Mouse (Mus musculus) ovary, adult 18-20 months (tissue): Measurements from ENCODE around the gene Tsks.

Source experiments
- DNase-seq: peaks from one replicate; pipeline ENCODE4 v3.0.0; 2022; ENCODE audit warnings: low spot score, mixed read lengths

Gene Tsks

GRCm38 (mm10) chr7:44942904-44943303 lies at the start of gene Tsks:
Gene Tsks, plus strand, starts transcription at chr7:44943204.
- no peak for DNase-seq

DNA sequence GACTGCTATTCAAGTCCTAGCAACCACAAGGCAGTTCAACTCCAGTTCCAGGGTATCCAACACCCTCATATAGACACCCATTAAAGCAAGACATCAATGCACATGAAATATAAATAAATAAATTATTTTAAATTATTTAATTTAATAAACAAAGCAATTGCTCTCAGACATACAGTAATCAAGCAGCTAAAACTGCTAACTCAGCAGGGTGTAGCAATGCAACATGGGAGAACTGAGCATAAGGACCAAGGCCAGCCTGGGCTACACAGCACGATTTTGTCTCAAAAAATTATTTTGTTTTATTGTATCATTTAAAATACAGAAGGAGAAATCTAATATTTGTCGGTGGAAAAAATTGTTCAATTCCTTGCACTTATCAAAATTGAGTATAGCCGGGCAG lies 48.8 kb upstream of the Tsks start:
- DNase-seq, result no peak

DNA sequence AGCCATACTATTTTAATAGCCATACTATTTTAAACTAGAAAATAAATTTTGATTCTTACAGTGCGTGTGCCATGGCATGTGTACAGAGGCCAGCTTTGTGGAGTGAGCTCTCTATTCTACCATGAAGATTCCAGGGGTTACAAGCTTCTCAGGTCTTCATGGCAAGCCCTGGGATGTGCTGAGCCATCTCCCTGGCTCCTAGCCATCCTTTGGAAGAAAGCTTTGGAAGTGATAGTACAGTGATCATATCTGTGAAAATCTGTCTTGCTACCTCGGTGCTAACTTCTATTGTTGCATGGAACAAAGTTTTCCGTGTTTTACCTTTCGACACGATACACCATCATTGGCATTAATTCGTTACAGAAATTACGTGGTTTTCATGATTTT lies 47.8 kb upstream of the Tsks start:
- DNase-seq, result no peak

DNA sequence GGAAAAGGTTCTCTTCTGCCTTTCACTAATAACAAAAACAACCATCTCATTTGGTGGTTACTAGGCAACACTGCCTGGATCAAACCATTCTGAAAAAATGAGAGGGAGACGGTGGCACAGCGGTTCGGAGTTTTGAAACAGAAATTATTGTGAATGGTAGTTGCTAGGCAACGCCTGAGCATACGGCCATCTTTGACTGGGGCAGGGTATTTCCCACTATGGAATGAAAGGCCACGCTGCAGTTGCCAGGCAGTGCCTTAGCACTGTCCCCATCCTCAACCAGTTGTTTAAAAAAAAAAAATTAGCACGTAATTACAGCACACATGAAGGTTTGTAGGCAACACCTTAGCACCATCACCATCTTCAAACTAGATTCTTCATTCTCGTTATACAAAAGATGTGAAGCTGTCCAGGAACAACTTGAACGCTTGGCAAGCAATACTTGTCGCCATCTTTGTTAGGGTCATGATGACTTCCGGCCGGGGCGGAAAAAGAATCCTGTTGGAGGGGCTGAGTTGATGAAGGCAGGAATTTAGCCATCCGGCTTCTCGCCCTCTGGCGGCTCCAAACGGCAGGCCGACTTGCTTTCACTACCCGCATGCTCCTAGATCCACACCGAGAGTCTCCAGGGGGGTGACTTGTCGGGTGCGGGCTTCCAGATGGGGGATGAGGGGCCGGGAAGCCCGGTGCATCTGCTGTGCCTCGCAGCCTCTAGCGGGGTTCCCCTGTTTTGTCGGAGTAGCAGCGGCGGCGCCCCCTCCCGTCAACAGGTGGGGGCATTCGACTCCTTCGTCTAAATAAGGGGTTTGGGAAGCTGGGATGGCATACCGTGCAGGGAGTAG lies 47.2 kb upstream of the Tsks start, which contains the start of gene Fuz:
Fuz (plus strand) TSS at position 487 of the 842 bp plus-strand sequence.
- DNase-seq, result peak; percentile 90

- no peak for DNase-seq
Measured at GRCm38 (mm10) chr7:44896499-44896898, 46.5 kb upstream of the Tsks start.

GRCm38 (mm10) chr7:44898607-44899006 lies 44.4 kb upstream of the Tsks start:
- DNase-seq, result peak; percentile 43

DNA sequence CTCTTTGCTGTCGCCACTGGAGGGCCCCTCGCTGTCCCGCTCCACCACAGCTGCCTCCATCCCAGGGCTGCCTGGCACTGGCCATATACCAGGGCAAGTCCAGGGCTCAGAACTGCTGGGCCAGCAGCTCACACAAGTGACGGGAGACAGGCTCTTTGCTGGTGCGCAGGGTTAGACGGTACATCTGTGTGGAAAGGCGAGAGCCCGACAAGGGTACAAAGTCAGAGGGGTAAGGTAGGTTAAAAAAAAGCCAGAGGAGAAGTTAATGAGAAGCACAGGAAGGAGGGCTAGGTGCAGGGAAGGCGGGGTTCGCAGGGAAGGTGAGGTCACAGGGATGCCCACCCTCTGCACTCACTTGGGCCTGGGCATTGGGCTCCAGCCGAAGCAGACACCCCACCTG lies 42.4 kb upstream of the Tsks start:
- DNase-seq, result no peak

DNA sequence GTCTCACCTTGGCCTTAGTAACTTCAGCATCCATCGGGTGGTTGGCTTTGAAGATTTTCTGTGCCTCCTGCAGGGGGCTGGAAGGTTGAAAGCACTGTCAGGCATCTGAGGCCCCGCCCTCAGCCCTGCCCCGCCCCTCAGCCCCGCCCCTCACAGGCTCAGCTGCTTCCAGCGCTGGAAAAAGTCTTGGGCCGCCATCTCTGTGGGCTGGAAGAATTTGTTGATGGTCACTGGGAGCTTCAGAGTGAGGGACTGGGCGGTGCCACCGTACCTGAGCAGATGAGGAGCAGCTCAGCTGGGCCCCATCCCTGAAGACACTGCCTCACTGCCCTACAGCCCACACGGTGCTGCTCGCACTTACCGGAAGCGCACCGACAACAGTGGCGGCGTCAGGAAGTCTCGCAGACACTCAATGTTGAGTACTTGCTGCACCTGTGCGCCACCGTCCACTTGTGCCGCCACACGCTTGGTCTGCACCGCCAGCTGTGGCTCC lies 41.7 kb upstream of the Tsks start:
- DNase-seq, result no peak

DNA sequence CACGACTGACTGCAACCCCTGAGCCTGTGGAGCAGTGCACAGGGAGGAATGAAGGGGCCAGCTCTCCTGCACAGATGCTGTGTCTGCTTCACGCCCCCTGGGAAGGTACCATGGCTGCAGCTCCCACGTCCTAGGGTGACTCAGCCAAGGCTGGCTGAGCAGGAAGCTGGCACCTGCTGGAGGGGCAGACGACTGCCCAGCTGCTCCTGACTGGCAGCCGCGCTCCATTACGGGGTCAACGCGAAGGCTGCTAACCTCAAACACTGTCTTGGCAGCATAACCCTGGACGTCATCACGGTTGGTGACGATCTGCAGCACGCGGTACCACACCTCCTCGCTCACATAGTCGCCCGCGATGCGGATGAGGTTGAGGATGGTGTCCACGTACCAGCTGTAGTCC lies 37.6 kb upstream of the Tsks start:
- no peak for DNase-seq

GRCm38 (mm10) chr7:44908706-44909476 lies 34.1 kb upstream of the Tsks start:
- no peak for DNase-seq

DNA sequence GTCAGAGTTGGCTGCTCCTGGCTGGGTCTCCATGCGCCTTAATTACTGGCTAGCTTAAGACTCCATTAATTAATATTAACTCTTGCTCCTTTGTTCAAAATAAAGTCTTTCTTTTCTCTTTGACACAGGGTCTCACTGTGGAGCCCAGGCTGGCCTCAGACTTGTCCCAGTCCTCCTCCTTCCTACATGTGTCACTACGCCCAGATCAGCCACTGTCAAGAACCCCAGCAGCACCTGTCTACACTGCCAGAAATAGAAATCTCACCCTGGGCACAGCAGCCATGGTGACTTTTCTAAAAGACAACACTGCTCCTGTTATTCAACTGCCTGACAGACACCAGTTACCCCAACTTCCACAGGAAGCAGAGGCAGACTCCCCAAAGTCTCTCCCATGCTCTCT lies 28.6 kb upstream of the Tsks start:
- no peak for DNase-seq

GRCm38 (mm10) chr7:44915314-44915713 lies 27.7 kb upstream of the Tsks start:
- peak; percentile 1 for DNase-seq

DNA sequence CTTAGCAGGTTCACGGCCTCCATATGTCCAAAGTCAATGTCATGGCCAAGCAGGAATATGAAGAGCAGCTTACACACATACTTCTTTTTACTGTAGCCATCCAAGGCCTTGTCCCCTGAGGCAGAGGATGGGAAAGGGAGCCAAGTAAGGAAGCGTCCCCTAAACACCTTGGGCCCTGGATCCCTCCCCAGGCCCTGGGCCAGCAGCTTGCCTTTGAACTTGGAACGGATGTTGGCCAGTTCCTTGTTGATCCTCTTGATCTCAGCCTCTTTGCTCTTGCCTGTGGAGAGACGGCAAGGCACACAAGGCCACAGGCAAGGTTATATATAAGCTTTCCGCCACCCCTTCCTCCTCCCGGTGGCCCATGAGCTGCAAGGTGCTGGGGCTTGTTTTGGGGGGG lies 26.8 kb upstream of the Tsks start:
- no peak for DNase-seq

DNA sequence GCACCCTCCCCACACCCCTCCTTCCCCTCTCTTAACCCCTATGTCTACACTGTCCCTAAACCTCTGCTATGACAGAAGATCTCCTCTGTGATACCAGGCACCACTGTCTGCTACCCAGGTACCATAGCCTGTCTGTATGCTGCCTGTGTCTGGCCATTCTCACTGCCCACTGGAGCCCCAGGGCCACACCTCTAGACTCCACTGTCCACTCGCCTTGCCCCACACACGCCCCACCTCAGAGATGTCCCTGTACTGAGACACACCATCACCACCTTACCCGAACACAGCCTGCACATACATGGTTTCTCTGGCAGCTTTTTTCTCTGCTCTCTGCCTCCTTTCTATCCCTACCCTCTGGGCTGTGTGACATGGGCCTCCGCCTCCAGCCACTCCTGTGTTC lies 26.1 kb upstream of the Tsks start:
- no peak for DNase-seq

DNA sequence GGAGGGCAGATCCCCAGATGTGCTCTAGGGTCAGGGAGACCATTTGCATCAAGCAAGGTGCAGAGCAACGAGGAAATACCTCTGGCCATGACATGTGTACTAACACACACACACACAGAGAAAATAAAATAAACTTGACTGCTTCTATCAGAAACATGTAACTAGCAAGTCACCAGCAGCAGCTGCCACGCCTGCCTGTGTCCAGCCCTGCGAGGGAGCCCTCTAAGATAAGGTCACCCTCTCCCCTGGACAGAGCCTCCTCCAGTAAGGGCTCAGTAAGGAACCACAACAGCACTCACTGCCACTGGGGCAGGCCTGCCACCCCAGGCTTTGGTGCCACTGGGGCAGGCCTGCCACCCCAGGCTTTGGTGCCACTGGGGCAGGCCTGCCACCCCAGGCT lies 24.8 kb upstream of the Tsks start:
- DNase-seq, result no peak

DNA sequence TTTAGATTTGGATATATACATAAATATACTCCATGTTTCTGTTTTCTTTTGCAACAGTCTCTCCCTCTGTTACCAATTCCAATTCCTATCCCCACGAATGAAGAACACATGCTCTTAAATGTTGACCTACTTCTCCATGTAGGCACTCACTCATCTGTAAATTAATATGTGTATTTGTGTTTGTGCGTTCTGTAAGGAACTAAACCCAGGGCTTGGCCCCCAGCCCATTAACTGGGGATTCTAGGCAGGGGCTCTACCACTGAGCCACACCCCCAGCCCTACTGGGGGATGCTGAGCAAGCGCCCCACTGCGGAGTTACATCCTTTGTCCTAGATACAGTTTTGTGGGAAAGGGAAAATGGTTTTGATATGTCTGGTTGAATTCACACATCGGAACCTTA lies 23.9 kb upstream of the Tsks start:
- no peak for DNase-seq

- DNase-seq, result peak; percentile 71
Measured at GRCm38 (mm10) chr7:44922530-44922929, 20.5 kb upstream of the Tsks start.

DNA sequence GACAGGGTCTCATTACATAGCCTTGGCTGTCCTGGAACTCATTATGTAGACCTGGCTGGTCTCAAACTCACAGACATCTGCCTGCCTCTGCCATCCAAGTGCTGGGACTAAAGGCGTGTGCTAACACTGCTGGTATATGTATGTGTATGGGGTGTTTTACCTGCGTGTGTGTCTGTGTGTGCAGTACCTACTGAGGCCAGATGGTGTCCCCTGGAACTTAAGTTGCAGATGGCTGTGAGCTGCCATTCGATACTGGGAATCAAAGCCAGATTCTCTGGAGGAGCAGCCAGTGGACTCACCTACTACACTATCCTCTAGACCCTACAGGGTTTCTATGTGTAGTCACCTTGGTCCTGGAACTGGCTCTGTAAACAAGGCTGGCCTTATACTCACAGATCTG lies 17.5 kb upstream of the Tsks start:
- no peak for DNase-seq

DNA sequence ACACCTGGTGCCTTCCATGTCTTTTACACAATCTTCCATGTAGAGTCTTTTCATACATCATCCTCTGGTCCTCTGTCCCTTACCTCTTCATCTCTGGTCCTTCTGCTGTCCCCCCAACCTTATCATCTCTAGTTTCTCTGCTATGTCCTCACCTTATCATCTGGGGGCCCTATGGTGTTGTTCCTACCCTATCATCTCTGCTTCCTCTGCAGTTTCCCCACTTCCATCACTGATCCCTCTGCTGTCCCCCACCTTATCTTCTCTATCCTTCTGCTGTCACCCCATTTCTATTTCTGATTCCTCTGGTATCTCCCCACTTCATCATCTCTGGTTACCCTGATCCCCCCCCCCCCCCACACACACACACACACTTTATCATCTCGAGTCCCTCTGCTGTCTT lies 14.4 kb upstream of the Tsks start:
- DNase-seq, result no peak

DNA sequence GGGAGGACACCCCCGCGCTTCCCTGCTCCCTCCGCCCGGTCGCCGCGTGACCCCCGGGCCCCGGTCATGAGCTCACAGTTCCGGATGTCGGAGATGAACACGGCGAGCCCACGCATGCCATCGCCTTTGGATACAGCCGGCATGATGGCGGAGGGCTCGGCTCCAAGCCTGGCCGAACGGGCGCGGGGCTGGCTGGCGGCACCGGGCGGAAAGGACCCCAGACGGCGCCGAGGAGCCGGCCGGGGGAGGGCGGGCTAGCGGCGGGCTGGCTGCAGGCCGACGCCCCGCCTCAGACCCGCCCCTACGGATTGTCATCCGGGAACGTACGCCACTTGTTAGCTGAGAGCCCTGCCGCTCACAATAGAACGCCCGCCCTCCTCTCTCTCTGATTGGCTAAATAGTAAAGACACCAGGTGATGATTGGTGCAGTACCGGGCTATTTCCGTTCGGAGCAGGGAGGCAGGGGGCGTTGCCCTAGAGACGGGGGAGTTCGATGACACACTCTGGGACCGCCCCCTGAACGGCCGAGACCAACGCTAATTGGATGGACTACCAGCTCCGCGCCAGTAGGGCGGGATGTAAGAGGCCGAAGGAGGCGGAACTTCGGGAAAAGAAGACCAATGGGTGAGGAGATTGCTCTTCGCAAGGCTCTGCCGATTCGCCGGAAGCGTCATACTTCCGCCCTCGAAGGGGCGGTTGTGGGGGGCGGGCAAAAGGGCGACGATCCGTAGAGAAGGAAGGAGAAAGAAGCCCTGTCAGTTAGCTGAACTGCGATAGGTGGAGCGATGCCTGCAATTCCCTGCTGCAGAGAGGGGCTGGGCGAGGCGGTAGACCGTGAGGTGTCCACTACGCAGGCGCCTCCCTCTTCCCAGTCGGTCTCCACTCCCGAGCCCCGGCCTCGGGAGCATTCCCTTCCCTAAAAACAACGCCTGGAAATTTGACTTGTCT lies 13.5 kb upstream of the Tsks start, which contains the start of gene Ap2a1:
Ap2a1 (minus strand) TSS at position 293 of the 948 bp plus-strand sequence.
- DNase-seq, result peak; percentile 100

DNA sequence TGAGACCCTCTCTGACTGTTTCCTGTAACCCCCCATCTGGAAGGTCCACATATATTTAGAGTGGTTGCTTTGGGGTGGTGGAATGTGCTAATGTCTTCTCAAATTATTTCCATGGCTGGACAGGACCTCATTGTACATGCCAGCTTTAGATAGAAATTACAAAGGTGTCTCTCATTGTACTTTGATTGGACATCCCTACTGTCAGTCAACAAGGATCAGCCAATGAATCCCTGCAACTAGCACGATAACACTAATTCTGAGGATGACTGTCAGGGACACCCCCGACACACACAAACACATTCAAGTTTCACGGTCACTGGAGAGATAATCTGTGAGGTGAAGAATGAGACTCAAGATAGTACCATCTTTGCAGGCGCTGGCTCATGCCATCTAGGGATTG lies 4.3 kb upstream of the Tsks start:
- DNase-seq, result no peak

DNA sequence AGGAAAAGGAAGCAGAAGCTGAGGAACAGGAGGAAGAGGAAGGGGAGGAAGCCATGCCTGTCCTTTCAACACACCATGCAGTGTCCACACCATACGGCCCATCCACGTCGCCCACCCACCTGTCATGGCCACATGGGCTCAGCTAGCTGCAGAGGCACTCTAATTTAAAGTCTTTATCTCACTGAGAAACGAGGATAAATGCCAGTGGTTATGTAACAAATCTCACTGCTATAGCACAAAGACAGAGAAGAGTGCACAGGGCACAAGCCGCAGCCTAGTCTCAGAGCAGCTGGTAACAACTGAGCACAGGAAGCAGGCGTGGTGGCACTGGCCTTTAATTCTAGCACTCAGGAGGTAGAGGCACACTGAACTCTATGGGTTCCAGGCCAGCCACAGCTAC lies 6.9 kb downstream of the Tsks start:
- no peak for DNase-seq
